Comparison of ENCODE assay signal across 10 mouse cellular contexts in the genomic region with DNA sequence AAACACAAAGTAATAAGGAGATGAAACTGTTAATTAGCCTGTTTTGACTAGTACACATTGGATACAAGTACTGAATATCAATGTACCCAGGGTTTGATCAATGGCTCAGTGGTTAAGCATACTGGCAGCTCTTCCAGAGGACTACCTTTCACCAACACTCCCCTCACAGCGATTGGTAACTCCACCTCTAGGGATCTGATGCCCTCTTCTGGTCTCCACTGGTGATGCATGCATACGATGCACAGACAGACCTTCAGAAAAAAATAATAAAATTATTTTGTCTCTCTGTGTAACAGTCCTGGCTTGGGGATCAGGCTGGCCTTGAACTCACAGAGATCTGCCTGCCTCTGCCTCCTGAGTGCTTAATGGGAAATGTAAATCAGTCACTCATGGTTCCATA. TPM values are rescaled to one million over a fixed set of nuclear protein-coding genes. Genes with fewer than 3 reads are reported as not detected.
DNase-seq lines count a peak whose midpoint lies in the region; ATAC-seq and TF ChIP-seq lines count a peak whose summit lies in the region.
"Had no signal": no experiment of that assay in that cellular context is flagged by ENCODE, and none has a peak within 500 bp of the region (broad histone marks: within the 10 kb centered on the region; RNA-seq: fewer than 3 reads in every experiment).

No protein-coding gene starts in this region.

- TF ChIP-seq CTCF in brain, embryonic 14.5 days (IDR thresholded peaks at IDR 0.05; ENCODE audit: borderline replicate concordance, extremely low read depth, insufficient read depth, insufficient read length) = peak; percentile 15; the same call in 1 of the 2 replicates
- peak; percentile 73 for TF ChIP-seq CTCF in lung, postnatal 0 days (IDR thresholded peaks at IDR 0.05)

- 50% methylated on average over 2 of the region's 2 CpGs for WGBS in kidney, embryonic 15.5 days
- WGBS in lung, postnatal 0 days = 50% methylated on average over 2 of the region's 2 CpGs

- no peaks in the 10 kb centered on the region for H3K36me3 ChIP-seq in kidney, embryonic 15.5 days
- H3K36me3 ChIP-seq in lung, postnatal 0 days (ENCODE audit: insufficient read depth, low read length) = no peaks in the 10 kb centered on the region

- H3K4me1 ChIP-seq in kidney, embryonic 15.5 days = no peaks in the 10 kb centered on the region
- no peaks in the 10 kb centered on the region for H3K4me1 ChIP-seq in lung, postnatal 0 days (ENCODE audit: insufficient read depth, low read depth, low read length)
- H3K4me1 ChIP-seq: megakaryocyte, embryonic 14.5 days had no signal

- no peak overlapping the region for H3K9ac ChIP-seq in kidney, embryonic 15.5 days
- H3K9ac ChIP-seq in lung, postnatal 0 days (replicated peaks; ENCODE audit: low read depth) = no peak overlapping the region

- no peak for TF ChIP-seq POLR2A in brain, embryonic 14.5 days (IDR thresholded peaks at IDR 0.05; ENCODE audit: borderline replicate concordance, extremely low read depth, insufficient read depth, insufficient read length, poor library complexity, severe bottlenecking)

- no peak for TF ChIP-seq EP300 in lung, postnatal 0 days (IDR thresholded peaks at IDR 0.05)

- H3K27me3 ChIP-seq in kidney, embryonic 15.5 days = no peaks in the 10 kb centered on the region
- no peaks in the 10 kb centered on the region for H3K27me3 ChIP-seq in lung, postnatal 0 days (replicated peaks; ENCODE audit: insufficient read depth, low read length)

- H3K4me3 ChIP-seq in kidney, embryonic 15.5 days (replicated peaks) = no peak overlapping the region
- H3K4me3 ChIP-seq in lung, postnatal 0 days (ENCODE audit: low read depth, low read length) = no peak overlapping the region
- H3K4me3 ChIP-seq: megakaryocyte, embryonic 14.5 days had no signal

- no peak overlapping the region for H3K4me2 ChIP-seq in kidney, embryonic 15.5 days
- H3K4me2 ChIP-seq in lung, postnatal 0 days (replicated peaks; ENCODE audit: low read depth, low read length) = no peak overlapping the region

- DNase-seq in kidney, adult 11 months = peak; percentile 8
- DNase-seq in CD4-positive, CD25-positive, alpha-beta regulatory T cell, adult 2 months (ENCODE audit: low read depth, low spot score) = peak; percentile 60
- DNase-seq in brain, embryonic 14.5 days (ENCODE audit: low read depth) = no peak
- DNase-seq in lung, postnatal 0 days (ENCODE audit: low spot score) = peak; percentile 43
- no peak for DNase-seq in cerebellum, adult 11-12 months
- no peak for DNase-seq in frontal cortex, postnatal 25 days (ENCODE audit: low spot score in 2 of 2)
- DNase-seq in yolk sac, embryonic 10.5 days (ENCODE audit: low spot score) = no peak

- no peak for ATAC-seq in kidney, embryonic 15.5 days (replicated peaks; ENCODE audit: low FRiP score)
- no peak for ATAC-seq in lung, postnatal 0 days

- no peak overlapping the region for H3K27ac ChIP-seq in kidney, embryonic 15.5 days
- no peak overlapping the region for H3K27ac ChIP-seq in lung, postnatal 0 days (ENCODE audit: low read length)

- H3K9me3 ChIP-seq in kidney, embryonic 15.5 days (replicated peaks) = no peaks in the 10 kb centered on the region
- H3K9me3 ChIP-seq in lung, postnatal 0 days (ENCODE audit: low read length) = no peaks in the 10 kb centered on the region

RNA-seq across cellular contexts. Expression of a gene that starts 15.3 kb away (rescaled TPM):
- polyA plus RNA-seq in kidney, embryonic 15.5 days (2015; fragmentation: Nextera tagmentation; extraction: Ambion mirVana) = 689 and 781 TPM in 2 replicates
- polyA plus RNA-seq in brain, embryonic 14.5 days (2012; rRNA removed) = 459 and 601 TPM in 2 replicates
- 499 and 511 TPM in 2 replicates for polyA plus RNA-seq in lung, postnatal 0 days (2015; fragmentation: Nextera tagmentation; extraction: Ambion mirVana)

RNA-seq across cellular contexts. Expression of a gene that starts 21.9 kb away (rescaled TPM):
- polyA plus RNA-seq in kidney, embryonic 15.5 days (2015; fragmentation: Nextera tagmentation; extraction: Ambion mirVana) = 4.7 and 5.0 TPM in 2 replicates
- polyA plus RNA-seq in brain, embryonic 14.5 days (2012; rRNA removed) = 2.5 and 3.2 TPM in 2 replicates
- 0.05 TPM in 2 replicates for polyA plus RNA-seq in lung, postnatal 0 days (2015; fragmentation: Nextera tagmentation; extraction: Ambion mirVana)
- polyA plus RNA-seq: heart, embryonic 16.5 days had no signal

RNA-seq across cellular contexts. Expression of a gene that starts 52.4 kb away (rescaled TPM):
- not detected in 2 replicates for polyA plus RNA-seq in kidney, embryonic 15.5 days (2015; fragmentation: Nextera tagmentation; extraction: Ambion mirVana)
- polyA plus RNA-seq in brain, embryonic 14.5 days (2012; rRNA removed) = not detected in 2 replicates
- polyA plus RNA-seq in lung, postnatal 0 days (2015; fragmentation: Nextera tagmentation; extraction: Ambion mirVana) = 0.38 TPM in 1 of 2 replicates, not detected in the other
- polyA plus RNA-seq: heart, embryonic 16.5 days had no signal

Comparison
In these comparisons a context has a peak if more than half of its experiments do, and no peak if none do; other contexts are left out.
1. DNase-seq: peak in kidney, adult 11 months (single experiment), CD4-positive, CD25-positive, alpha-beta regulatory T cell, adult 2 months (single experiment) and lung, postnatal 0 days (single experiment); none in brain, embryonic 14.5 days (single experiment), cerebellum, adult 11-12 months (single experiment), frontal cortex, postnatal 25 days (0 of 2) and yolk sac, embryonic 10.5 days (single experiment).